Mouse (Mus musculus): Measurements from ENCODE around the gene Acot1. TPM values are rescaled to one million over a fixed set of nuclear protein-coding genes. Genes with fewer than 3 reads are reported as not detected.
"Not testable (repeated sequence)": the region's sequence is repeated elsewhere in the genome, so short reads cannot be mapped to it uniquely, and the experiment has no call there.

Acot1 gene
- polyA plus RNA-seq, 1 experiment from 2014 or later = 144 TPM

DNA sequence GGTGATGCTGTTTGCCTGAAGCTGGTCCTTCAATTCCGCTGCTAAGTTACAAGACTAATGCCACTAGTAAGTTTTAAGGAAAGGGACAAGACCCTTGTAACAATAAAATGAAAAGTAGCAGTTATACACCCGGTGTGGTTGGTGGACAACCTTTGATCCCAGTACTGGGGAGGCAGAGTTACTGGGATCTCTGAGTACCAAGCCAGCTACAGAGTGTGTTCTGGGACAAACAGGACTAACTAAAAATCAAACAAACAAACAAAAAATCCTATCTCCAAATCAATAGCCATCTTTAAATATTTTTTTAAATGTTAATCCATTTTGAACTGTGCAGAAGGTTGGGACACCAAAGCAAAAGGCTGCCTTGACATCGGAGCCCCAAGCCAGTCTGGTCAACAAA lies 911 bp downstream of the Acot1 start:
- peak overlapping the region; percentile 56; the same call in 1 of the 2 replicates for H3K9ac ChIP-seq (ENCODE audit: low read length)
- DNase-seq (ENCODE audit: low spot score) = no peak

DNA sequence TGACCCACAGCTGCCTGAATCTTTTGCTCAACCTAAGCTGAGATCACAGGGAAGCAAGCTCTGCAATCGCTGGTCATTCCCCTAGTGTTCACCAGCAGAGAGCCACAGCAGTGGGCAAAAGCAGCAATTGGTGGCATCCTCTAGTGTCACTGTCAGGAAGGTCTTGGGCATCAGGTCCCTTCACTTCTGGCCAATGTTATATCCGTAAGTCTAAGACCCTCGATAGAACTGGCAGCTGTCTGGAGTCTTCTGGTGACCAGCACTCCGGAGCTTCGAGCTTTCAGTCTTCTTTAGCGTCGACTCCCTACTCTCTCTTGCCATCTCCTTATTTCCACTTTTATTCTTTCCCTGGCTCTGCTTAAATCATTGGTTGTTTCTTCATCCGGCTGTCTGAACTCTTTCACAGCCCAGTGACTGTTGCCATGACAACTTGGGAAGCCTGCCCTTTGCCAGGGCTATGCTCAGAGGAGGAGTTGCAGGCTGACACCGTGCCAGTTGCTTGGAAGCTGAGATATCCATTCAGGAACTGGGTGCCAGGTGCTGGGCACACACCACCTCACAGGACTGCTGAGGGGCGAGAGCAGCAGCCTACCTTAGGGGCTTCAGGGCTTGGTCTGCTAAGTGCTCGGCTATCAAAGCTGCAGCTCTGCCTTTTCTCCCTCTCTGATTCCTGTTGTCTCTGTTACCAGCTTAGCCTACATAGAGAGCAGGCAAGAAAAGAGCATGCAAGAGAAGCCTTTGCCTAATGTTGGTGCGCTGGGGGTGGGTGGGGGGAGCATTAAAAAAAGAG lies 2.2 kb downstream of the Acot1 start:
- 51% methylated on average over 12 of the region's 12 CpGs for WGBS
- no peak for TF ChIP-seq EP300 (optimal IDR thresholded peaks at IDR 0.05)
- TF ChIP-seq CTCF (IDR thresholded peaks at IDR 0.05; ENCODE audit: low read depth) = no peak
- H3K27me3 ChIP-seq (ENCODE audit: control insufficient read depth, insufficient read depth, low read length) = no peaks in the 10 kb centered on the region
- H3K4me1 ChIP-seq (replicated peaks; ENCODE audit: control insufficient read depth, insufficient read depth) = no peaks in the 10 kb centered on the region; the same call in 1 of the 2 replicates
- ATAC-seq (ENCODE audit: low FRiP score, low TSS enrichment) = no peak
- H3K4me2 ChIP-seq (replicated peaks; ENCODE audit: low read depth) = peak overlapping the region; percentile 40
- no peak overlapping the region for H3K27ac ChIP-seq (replicated peaks)
- peak; percentile 69 for DNase-seq (ENCODE audit: low spot score)
- H3K36me3 ChIP-seq (ENCODE audit: control insufficient read depth, insufficient read depth, low read length) = no peaks in the 10 kb centered on the region
- H3K9me3 ChIP-seq (ENCODE audit: control insufficient read depth, low read length) = no peaks in the 10 kb centered on the region
- no peak overlapping the region for H3K9ac ChIP-seq (ENCODE audit: low read length)
- peak overlapping the region; percentile 12 for H3K4me3 ChIP-seq (ENCODE audit: low read depth, low read length)

More for the DNA sequence above, 911 bp downstream of the Acot1 start:
- Histone ChIP-seq H3K27ac (replicated peaks) (no peak overlapping the region), H3K36me3 (ENCODE audit: control insufficient read depth, insufficient read depth, low read length) (no peaks in the 10 kb centered on the region), H3K27me3 (ENCODE audit: control insufficient read depth, insufficient read depth, low read length) (no peaks in the 10 kb centered on the region), H3K4me2 (replicated peaks; ENCODE audit: low read depth) (peak overlapping the region; percentile 40), H3K9me3 (ENCODE audit: control insufficient read depth, low read length) (no peaks in the 10 kb centered on the region), H3K4me1 (replicated peaks; ENCODE audit: control insufficient read depth, insufficient read depth) (no peaks in the 10 kb centered on the region; the same call in 1 of the 2 replicates), H3K4me3 (ENCODE audit: low read depth, low read length) (peak overlapping the region; percentile 46)
- WGBS = 69% methylated on average over 3 of the region's 3 CpGs
- no peak for ATAC-seq (ENCODE audit: low FRiP score, low TSS enrichment)
- TF ChIP-seq CTCF (IDR thresholded peaks at IDR 0.05; ENCODE audit: low read depth) (no peak), EP300 (optimal IDR thresholded peaks at IDR 0.05) (no peak)

DNA sequence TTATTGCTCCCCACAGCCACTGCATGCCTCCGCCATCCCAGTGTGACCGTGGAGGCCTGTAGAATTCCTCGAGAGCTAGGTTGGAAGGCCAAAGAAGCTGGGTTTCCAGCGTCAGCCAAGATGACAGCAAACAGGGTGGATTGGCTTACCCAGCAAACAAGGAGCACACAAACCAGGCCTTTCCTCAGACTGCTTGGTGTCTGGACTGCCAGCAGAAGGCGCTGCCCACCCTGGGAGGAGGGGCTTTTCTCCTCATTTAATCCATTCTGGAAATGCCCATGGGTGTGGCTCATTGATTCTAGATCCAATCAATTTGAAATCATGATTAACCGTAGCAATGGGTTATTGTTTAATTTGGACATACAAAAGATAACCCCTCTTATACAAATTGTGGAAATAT lies 3.8 kb downstream of the Acot1 start:
- WGBS = 61% methylated on average over 6 of the region's 6 CpGs
- no peak overlapping the region for H3K27ac ChIP-seq (replicated peaks)
- no peak overlapping the region for H3K4me2 ChIP-seq (replicated peaks; ENCODE audit: low read depth)
- ATAC-seq (ENCODE audit: low FRiP score, low TSS enrichment) = no peak
- TF ChIP-seq CTCF (IDR thresholded peaks at IDR 0.05; ENCODE audit: low read depth) (peak; percentile 60), EP300 (optimal IDR thresholded peaks at IDR 0.05) (no peak)
- no peak overlapping the region for H3K9ac ChIP-seq (ENCODE audit: low read length)
- no peaks in the 10 kb centered on the region for H3K36me3 ChIP-seq (ENCODE audit: control insufficient read depth, insufficient read depth, low read length)
- no peaks in the 10 kb centered on the region for H3K9me3 ChIP-seq (ENCODE audit: control insufficient read depth, low read length)
- H3K4me3 ChIP-seq (ENCODE audit: low read depth, low read length) = no peak overlapping the region
- no peak for DNase-seq (ENCODE audit: low spot score)
- no peaks in the 10 kb centered on the region; the same call in 1 of the 2 replicates for H3K4me1 ChIP-seq (replicated peaks; ENCODE audit: control insufficient read depth, insufficient read depth)
- no peaks in the 10 kb centered on the region for H3K27me3 ChIP-seq (ENCODE audit: control insufficient read depth, insufficient read depth, low read length)

DNA sequence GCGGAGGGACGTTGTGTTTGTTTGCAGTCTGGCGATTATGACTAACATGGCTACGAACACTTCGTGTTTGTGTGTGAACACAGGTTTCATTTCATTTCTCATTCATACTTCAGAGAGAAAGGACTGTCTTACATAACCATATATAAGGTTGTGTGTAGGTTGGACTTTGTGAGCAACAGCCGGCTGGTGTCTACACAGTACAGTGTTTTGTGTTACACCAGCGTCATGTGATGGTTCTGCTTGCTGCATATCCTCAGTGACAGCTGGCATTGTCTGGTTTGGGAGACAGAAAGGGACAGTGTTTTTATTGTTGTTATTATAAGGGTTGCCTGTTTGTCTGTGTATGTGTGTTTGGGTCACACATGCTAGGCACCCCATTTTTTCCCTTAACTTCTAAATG lies 4.4 kb downstream of the Acot1 start:
- Histone ChIP-seq H3K4me2 (replicated peaks; ENCODE audit: low read depth) (no peak overlapping the region), H3K4me1 (replicated peaks; ENCODE audit: control insufficient read depth, insufficient read depth) (no peaks in the 10 kb centered on the region; the same call in 1 of the 2 replicates), H3K4me3 (ENCODE audit: low read depth, low read length) (no peak overlapping the region), H3K9me3 (ENCODE audit: control insufficient read depth, low read length) (no peaks in the 10 kb centered on the region), H3K9ac (ENCODE audit: low read length) (no peak overlapping the region), H3K27me3 (ENCODE audit: control insufficient read depth, insufficient read depth, low read length) (no peaks in the 10 kb centered on the region), H3K36me3 (ENCODE audit: control insufficient read depth, insufficient read depth, low read length) (no peaks in the 10 kb centered on the region), H3K27ac (replicated peaks) (no peak overlapping the region)
- 87% methylated on average over 7 of the region's 7 CpGs for WGBS
- TF ChIP-seq CTCF (IDR thresholded peaks at IDR 0.05; ENCODE audit: low read depth) (no peak), EP300 (optimal IDR thresholded peaks at IDR 0.05) (no peak)
- DNase-seq (ENCODE audit: low spot score) (no peak), ATAC-seq (ENCODE audit: low FRiP score, low TSS enrichment) (no peak)

DNA sequence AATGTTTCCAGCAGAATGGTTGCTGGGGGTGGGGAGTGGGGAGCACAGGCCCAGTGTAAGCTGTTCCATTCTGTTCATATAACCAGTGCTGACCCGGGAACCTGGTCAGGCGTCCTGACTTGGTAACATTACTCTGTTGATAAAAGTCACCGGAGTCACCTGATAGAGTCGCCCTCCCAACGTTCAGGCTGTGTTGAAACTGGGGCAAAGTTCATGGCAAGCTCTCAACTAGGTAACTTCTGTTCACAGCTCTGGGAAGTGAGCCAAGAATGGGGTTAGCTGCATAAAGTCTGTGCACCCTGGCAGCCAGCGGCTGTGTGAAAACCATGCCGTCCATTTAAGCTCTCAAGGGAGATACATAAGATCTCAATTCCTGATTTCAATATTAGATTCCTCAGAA lies 11.2 kb downstream of the Acot1 start:
- DNase-seq (ENCODE audit: low spot score) (peak; percentile 88), ATAC-seq (ENCODE audit: low FRiP score, low TSS enrichment) (peak; percentile 88)
- WGBS = 16% methylated on average over 7 of the region's 7 CpGs
- H3K4me1 ChIP-seq (replicated peaks; ENCODE audit: control insufficient read depth, insufficient read depth); H3K9ac ChIP-seq (ENCODE audit: low read length); H3K27me3 ChIP-seq (ENCODE audit: control insufficient read depth, insufficient read depth, low read length); H3K36me3 ChIP-seq (ENCODE audit: control insufficient read depth, insufficient read depth, low read length); H3K9me3 ChIP-seq (ENCODE audit: control insufficient read depth, low read length); H3K27ac ChIP-seq (replicated peaks); H3K4me3 ChIP-seq (ENCODE audit: low read depth, low read length); H3K4me2 ChIP-seq (replicated peaks; ENCODE audit: low read depth): not testable (repeated sequence)

DNA sequence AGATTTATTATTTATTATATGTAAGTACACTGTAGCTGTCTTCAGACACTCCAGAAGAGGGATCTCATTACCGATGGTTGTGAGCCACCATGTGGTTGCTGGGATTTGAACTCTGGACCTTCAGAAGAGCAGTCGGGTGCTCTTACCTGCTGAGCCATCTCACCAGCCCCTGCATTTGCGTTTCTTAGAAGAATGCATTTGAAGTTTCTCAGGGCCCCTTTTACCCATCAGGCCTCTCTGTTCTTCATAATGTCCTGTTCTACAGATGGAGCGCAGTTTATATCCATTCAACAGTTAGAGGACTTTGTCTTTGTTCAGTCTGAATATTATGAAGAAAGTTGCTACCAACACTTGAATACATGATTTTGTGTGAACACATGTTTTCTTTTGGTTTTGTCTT lies 13.0 kb downstream of the Acot1 start:
- H3K9me3 ChIP-seq (ENCODE audit: control insufficient read depth, low read length); H3K4me3 ChIP-seq (ENCODE audit: low read depth, low read length); DNase-seq (ENCODE audit: low spot score); H3K27ac ChIP-seq (replicated peaks); H3K4me2 ChIP-seq (replicated peaks; ENCODE audit: low read depth); H3K4me1 ChIP-seq (replicated peaks; ENCODE audit: control insufficient read depth, insufficient read depth); H3K9ac ChIP-seq (ENCODE audit: low read length); H3K36me3 ChIP-seq (ENCODE audit: control insufficient read depth, insufficient read depth, low read length); H3K27me3 ChIP-seq (ENCODE audit: control insufficient read depth, insufficient read depth, low read length); ATAC-seq (ENCODE audit: low FRiP score, low TSS enrichment): not testable (repeated sequence)
- 89% methylated on average over 4 of the region's 4 CpGs for WGBS

All from stomach, postnatal 0 days (tissue).